Mouse (Mus musculus) layer of hippocampus, adult 18-20 months (tissue): ENCODE results near the gene Smco3. TPM values are rescaled to one million over a fixed set of nuclear protein-coding genes. Genes with fewer than 3 reads are reported as not detected.
"Not testable (repeated sequence)": the region's sequence is repeated elsewhere in the genome, so short reads cannot be mapped to it uniquely, and the experiment has no call there.

Source experiments
- DNase-seq, 2 experiments: peaks; one replicate each; pipeline ENCODE4 v3.0.0; 2022; ENCODE audit warnings: low spot score in 2 of 2
- total RNA-seq, 2 experiments: library from RNA; stranded (reverse); gene quantifications; 2 replicates each; pipeline ENCODE4 v1.2.3; 2021

Gene Smco3
- total RNA-seq, 2 experiments from 2014 or later = 10.4 to 14.0 TPM

GRCm38 (mm10) chr6:136806819-136807218, 28.4 kb downstream of the Smco3 start:
- DNase-seq = no peak

- no peak for DNase-seq
Observed at GRCm38 (mm10) chr6:136805409-136805775, 29.9 kb downstream of the Smco3 start.

- no peak for DNase-seq
Observed at GRCm38 (mm10) chr6:136804705-136805408, 30.4 kb downstream of the Smco3 start.

- peak; percentile 93 to 99 for DNase-seq
Observed at GRCm38 (mm10) chr6:136803739-136804633, 31.3 kb downstream of the Smco3 start, which contains the start of gene Hist4h4. Gene Hist4h4 (minus strand): TSS chr6:136804415.

- DNase-seq = no peak
Observed at GRCm38 (mm10) chr6:136803093-136803738, 32.0 kb downstream of the Smco3 start.

GRCm38 (mm10) chr6:136801274-136801673, 34.0 kb downstream of the Smco3 start:
- DNase-seq = no peak

GRCm38 (mm10) chr6:136800710-136801109, 34.5 kb downstream of the Smco3 start:
- no peak for DNase-seq

- DNase-seq = not testable (repeated sequence)
Observed at GRCm38 (mm10) chr6:136797874-136798693, 37.2 kb downstream of the Smco3 start.

GRCm38 (mm10) chr6:136795850-136796249, 39.4 kb downstream of the Smco3 start:
- no peak for DNase-seq

- DNase-seq = no peak
Observed at GRCm38 (mm10) chr6:136795110-136795509, 40.1 kb downstream of the Smco3 start.

- no peak for DNase-seq
Observed at GRCm38 (mm10) chr6:136793831-136794525, 41.3 kb downstream of the Smco3 start.

GRCm38 (mm10) chr6:136792884-136793758, 42.1 kb downstream of the Smco3 start:
- DNase-seq = no peak

GRCm38 (mm10) chr6:136789391-136789971, 45.8 kb downstream of the Smco3 start:
- DNase-seq = no peak

- DNase-seq = peak; percentile 21 to 54
Observed at GRCm38 (mm10) chr6:136782761-136783160, 52.5 kb downstream of the Smco3 start.

- no peak for DNase-seq
Observed at GRCm38 (mm10) chr6:136782146-136782545, 53.1 kb downstream of the Smco3 start.

- no peak for DNase-seq
Observed at GRCm38 (mm10) chr6:136781377-136781986, 53.8 kb downstream of the Smco3 start, which contains the start of gene Gucy2c. Gene Gucy2c (minus strand): TSS chr6:136781765.
